Mouse (Mus musculus): ENCODE data around the gene Dip2b. TPM values are rescaled to one million over a fixed set of nuclear protein-coding genes. Genes with fewer than 3 reads are reported as not detected.
A peak's percentile ranks its signal among the peaks of the same experiment; 100 is the strongest.

Dip2b gene
- total RNA-seq, 2 experiments from 2014 or later: 19.4 to 20.2 TPM

GRCm38 (mm10) chr15:100050940-100051339 lies 12.5 kb downstream of the Dip2b start:
- DNase-seq: no peak

DNA sequence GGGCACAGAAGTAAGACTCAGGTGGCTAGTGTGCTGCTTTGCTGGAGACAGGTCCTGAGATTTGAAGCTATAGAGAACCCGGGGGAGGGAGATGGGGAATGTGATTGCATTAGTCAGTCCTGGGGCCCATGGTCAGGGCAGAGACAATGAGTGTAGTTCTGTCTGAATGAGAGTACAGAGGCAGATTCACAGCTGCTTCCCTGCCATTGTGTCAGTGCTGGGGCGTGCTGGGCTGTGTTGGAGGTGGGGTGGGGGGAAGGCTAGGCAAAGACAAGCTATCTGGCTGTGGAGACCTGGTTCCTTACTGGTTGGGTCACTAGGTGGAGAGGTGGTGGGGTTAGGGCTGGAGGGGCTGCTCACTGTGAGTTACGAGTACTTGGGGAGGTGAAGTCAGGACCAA lies 14.3 kb downstream of the Dip2b start:
- no peak for DNase-seq

DNA sequence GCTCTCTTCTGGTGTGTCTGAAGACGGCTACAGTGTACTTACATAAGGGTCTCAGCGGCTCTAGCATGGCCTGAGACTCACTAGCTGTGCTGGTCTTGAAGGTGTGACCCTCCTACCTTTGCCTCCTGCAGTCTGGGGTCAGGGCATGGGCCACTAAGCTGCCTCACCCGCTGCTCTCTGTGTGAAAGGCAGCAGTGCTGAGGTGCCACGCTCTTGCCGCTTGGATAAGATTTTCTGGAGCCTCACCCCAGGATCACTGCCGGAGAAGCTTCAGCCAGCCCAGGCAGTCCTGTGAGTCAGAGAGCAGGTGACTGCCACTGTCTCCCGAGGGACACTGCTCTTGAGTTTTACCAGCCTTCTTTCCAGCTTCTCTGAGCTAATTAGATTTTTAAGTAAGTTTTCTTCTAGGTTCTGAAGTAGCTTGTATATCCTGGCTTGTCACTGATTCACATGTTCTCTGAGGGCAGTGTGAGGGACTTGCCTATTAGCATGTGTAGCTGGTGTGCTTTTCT lies 18.0 kb downstream of the Dip2b start:
- DNase-seq: no peak

GRCm38 (mm10) chr15:100057698-100058097 lies 19.2 kb downstream of the Dip2b start:
- DNase-seq: no peak

- DNase-seq: no peak
These were observed 19.7 kb downstream of the Dip2b start for GRCm38 (mm10) chr15:100058143-100058542.

- no peak for DNase-seq
These were observed 20.4 kb downstream of the Dip2b start for GRCm38 (mm10) chr15:100058912-100059311.

GRCm38 (mm10) chr15:100059626-100060311 lies 21.3 kb downstream of the Dip2b start:
- DNase-seq: no peak

DNA sequence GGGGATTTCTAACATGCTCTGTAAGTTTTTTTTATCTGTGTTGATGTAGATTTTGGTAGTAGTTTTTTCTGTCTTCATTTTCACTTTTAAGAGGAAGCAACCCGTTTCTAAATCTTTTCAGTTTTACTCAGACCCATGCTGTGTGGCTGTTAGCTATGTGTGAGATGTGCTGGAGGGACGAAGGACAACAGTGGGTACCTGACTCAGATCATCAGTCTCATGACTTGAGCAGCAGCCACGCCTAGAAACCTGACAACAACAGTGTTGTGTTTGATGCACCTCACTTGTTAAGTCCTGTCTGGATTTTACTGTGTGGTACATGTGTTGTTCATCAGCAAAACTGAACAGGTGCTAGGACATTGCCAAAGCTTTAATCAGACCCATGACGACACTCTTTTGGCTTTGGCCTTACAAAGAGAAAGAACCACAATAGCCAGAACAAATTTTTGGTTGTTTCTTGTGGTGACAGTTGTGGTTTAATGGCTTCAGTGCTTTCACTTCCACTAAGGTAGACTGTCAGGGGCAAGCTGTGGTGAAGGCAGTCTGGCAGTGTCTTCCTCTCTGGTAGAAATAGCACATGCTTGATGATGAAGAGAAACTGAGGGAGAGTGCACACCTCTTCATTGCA lies 22.2 kb downstream of the Dip2b start:
- DNase-seq: no peak

GRCm38 (mm10) chr15:100061377-100061776 lies 22.9 kb downstream of the Dip2b start:
- no peak for DNase-seq

- no peak for DNase-seq
These were observed 24.8 kb downstream of the Dip2b start for GRCm38 (mm10) chr15:100063229-100063773.

DNA sequence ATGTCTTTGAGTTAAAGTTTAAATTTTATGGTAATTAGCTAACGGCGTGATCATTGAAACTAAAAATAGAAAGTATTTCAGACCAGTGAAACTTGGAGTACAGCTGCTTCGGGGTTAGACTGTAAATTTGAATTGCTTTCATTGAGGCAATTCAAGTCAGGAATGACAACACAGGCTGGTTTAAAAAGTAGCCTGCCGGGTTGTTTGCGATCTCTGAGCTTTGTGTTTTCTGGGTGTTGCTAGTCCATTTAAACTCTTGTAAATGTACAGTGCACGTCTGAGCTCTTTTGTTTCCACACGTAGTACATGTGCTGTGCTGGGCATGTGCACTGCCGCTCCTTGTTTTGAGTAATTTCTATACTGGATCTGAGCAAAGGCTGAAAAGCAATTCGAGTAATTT lies 28.2 kb downstream of the Dip2b start:
- no peak for DNase-seq

- no peak for DNase-seq
These were observed 30.6 kb downstream of the Dip2b start for GRCm38 (mm10) chr15:100069101-100069500.

DNA sequence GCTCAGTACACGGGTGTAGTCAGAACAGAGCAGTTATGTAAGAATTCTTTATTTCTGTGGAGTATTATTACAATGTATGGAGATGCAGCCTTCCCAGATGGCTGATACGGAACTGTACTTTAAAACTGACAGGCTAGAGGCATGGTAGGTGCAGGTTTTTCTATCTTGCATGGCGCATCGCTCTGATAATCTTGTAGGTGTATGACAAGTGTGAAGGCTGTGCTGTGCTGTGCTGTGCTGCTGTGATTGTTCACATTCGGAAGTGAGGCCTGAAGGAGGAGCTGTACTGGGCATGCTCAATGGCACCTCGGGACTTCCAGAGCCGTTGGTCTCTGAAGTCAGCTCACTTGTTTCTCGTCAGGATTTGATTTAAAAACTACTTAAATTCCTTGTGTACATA lies 31.6 kb downstream of the Dip2b start:
- no peak for DNase-seq

GRCm38 (mm10) chr15:100071819-100072218 lies 33.4 kb downstream of the Dip2b start:
- DNase-seq: no peak

DNA sequence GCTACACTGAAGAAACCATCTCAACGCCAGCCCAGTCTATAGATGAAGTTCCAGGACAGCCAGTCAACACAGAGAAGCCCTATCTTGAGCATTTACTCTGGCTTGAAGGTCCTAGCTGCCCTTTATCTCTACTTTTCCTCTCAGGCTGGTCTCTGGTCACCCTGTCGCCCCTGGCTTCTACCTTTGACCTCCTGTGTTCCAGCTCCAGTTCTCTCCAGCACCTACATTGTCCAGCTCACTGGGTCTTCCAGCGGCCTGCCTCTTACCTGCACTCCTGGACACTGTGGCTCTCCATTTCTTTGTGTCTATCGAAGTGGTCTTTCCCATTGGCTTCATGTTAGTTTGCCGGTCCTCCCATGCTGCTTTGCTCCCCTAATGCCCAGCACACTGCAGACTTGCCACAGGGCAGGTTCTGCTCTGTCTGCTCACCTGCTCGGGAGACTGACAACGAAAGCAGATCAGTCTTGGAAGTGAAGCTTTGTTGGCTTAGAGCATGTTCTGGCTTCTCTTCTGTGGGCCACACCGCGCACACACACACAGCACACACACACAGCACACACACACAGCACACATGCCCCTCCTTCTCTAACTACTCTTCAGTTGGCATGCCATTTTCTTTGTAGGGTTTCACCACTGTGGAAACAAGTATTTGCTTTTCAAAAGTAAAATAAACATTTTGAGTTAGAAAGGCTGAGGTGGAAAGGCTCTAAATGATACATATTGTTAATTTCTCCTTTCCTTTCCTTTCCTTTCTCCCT lies 35.4 kb downstream of the Dip2b start:
- DNase-seq: no peak

GRCm38 (mm10) chr15:100074754-100075153 lies 36.3 kb downstream of the Dip2b start:
- no peak for DNase-seq

GRCm38 (mm10) chr15:100076362-100076761 lies 37.9 kb downstream of the Dip2b start:
- DNase-seq: no peak

GRCm38 (mm10) chr15:100080833-100081477 lies 42.5 kb downstream of the Dip2b start:
- DNase-seq: peak in 1 of 2 experiments; percentile 27

DNA sequence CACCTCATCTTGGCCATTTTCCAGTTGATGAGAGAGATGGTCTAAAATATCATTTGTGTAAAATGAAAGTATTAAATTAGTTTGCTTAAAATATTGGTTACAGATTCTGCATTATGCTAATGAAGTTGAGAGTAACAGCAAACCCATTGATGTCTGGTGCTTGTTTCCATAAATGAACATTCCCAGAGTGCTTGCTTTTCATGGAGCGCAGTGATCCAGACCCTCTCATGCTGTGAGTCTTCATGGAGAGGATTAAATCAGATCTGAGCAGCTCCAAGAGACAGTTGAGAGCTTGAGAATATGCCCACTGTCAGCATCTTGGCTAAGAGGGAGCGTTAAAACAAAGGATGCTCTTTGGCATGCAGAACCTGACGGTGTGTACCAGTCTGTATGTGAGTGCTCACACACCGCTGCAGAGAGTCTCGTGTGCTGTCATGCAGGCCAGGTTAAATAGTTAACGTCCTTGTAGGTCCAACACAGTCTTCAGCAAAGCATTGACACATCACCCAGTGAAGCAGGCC lies 43.1 kb downstream of the Dip2b start:
- no peak for DNase-seq

- DNase-seq: peak in 1 of 2 experiments; percentile 32
These were observed 43.6 kb downstream of the Dip2b start for GRCm38 (mm10) chr15:100082052-100082451.

DNA sequence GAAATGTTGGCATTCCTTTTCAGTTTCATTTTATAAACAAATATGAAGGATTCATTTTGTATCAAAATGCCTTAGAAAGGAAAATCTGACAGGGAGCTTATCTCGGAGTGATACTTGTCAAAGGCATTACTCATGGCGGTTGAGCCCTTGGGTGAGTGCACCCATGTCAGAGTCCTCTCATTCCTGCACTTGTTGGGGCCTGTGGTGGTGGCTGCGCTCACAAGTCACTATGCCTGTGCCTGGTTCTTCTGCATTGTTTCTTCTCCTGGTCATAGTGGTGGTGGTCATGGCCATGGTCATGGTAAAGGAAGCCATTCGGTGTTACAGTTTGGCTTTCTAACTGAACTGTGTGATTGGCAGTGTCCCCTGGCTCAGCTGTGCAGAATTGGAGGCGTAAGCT lies 44.3 kb downstream of the Dip2b start:
- DNase-seq: no peak

DNA sequence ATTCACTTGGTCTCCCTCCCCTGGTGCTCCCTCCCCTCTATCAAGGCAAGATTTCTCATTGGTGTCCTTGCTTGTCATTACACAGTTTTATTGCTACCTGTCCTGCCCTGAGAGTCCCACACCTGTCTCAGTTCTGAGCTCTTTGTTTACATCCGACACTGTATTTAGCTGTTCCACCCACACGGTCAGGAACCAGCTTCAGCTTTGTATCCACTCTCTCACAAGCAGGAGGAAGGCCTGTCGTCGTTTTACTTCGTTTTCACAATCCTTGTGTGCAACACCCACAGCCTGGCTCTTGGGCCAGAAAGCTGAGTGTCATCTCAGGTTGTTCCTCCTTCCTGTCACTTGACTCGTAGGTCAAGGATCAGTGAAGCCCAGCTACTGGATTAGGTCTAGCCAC lies 45.4 kb downstream of the Dip2b start:
- no peak for DNase-seq

Measured in heart, adult 18-20 months (tissue).